Mouse (Mus musculus): ENCODE measurements around the gene Tuba1b. TPM values are rescaled to one million over a fixed set of nuclear protein-coding genes. Genes with fewer than 3 reads are reported as not detected.

Gene Tuba1b
- polyA plus RNA-seq, 2 experiments: 1,211 to 1,442 TPM

GRCm38 (mm10) chr15:98894746-98895634 is 39.4 kb downstream of the Tuba1b start:
- TF ChIP-seq CTCF (IDR thresholded peaks at IDR 0.05; ENCODE audit: low read depth) (no peak), EP300 (IDR thresholded peaks at IDR 0.05; ENCODE audit: low read depth) (no peak)
- Histone ChIP-seq H3K27me3 (ENCODE audit: control insufficient read depth, insufficient read depth, low read length) (peaks cover 70% of the 10 kb centered on the region), H3K9me3 (ENCODE audit: control insufficient read depth, low read length) (no peaks in the 10 kb centered on the region), H3K9ac (replicated peaks) (no peak overlapping the region), H3K4me3 (ENCODE audit: insufficient read depth in 1 of 2, low read depth in 2 of 2, low read length in 2 of 2) (peak overlapping the region in 1 of 2 experiments; percentile 53; a peak in 2 of 4 replicates), H3K27ac (no peak overlapping the region), H3K4me1 (replicated peaks; ENCODE audit: control insufficient read depth in 2 of 2, insufficient read depth in 2 of 2, low read length in 1 of 2) (peaks cover 7 to 21% of the 10 kb centered on the region in 2 experiments; a peak in 3 of 4 replicates), H3K36me3 (replicated peaks; ENCODE audit: control insufficient read depth, insufficient read depth, low read depth) (no peaks in the 10 kb centered on the region), H3K4me2 (ENCODE audit: low read depth) (peak overlapping the region; percentile 65)
- ATAC-seq (ENCODE audit: insufficient read depth) (no peak), DNase-seq (ENCODE audit: low read depth in 3 of 3, low spot score in 3 of 3) (no peak)
- WGBS (ENCODE audit: insufficient replicate concordance): 5% methylated on average over 38 of the region's 38 CpGs

GRCm38 (mm10) chr15:98893940-98894745 is 40.2 kb downstream of the Tuba1b start, which contains the start of gene Rhebl1:
Gene Rhebl1, minus strand, starts transcription at chr15:98894540.
- no peaks in the 10 kb centered on the region for H3K36me3 ChIP-seq (replicated peaks; ENCODE audit: control insufficient read depth, insufficient read depth, low read depth)
- H3K27me3 ChIP-seq (ENCODE audit: control insufficient read depth, insufficient read depth, low read length): peaks cover 64% of the 10 kb centered on the region
- under 1% methylated on average over 77 of the region's 77 CpGs for WGBS (ENCODE audit: insufficient replicate concordance)
- H3K27ac ChIP-seq: no peak within 1 kb of the TSS
- H3K9me3 ChIP-seq (ENCODE audit: control insufficient read depth, low read length): no peaks in the 10 kb centered on the region
- ATAC-seq (ENCODE audit: insufficient read depth): no peak
- DNase-seq (ENCODE audit: low read depth in 3 of 3, low spot score in 3 of 3): no peak
- peak within 1 kb of the TSS; percentile 16 to 53 for H3K4me3 ChIP-seq (ENCODE audit: insufficient read depth in 1 of 2, low read depth in 2 of 2, low read length in 2 of 2)
- H3K4me2 ChIP-seq (ENCODE audit: low read depth): peak within 1 kb of the TSS; percentile 65
- TF ChIP-seq EP300 (IDR thresholded peaks at IDR 0.05; ENCODE audit: low read depth) (no peak), CTCF (IDR thresholded peaks at IDR 0.05; ENCODE audit: low read depth) (no peak)
- peaks cover 7 to 21% of the 10 kb centered on the region in 2 experiments; a peak in 3 of 4 replicates for H3K4me1 ChIP-seq (replicated peaks; ENCODE audit: control insufficient read depth in 2 of 2, insufficient read depth in 2 of 2, low read length in 1 of 2)
- H3K9ac ChIP-seq (replicated peaks): no peak within 1 kb of the TSS

- no peak for DNase-seq (ENCODE audit: low read depth in 3 of 3, low spot score in 3 of 3)
- no peak overlapping the region for H3K4me2 ChIP-seq (ENCODE audit: low read depth)
- no peaks in the 10 kb centered on the region for H3K9me3 ChIP-seq (ENCODE audit: control insufficient read depth, low read length)
- no peak for TF ChIP-seq EP300 (IDR thresholded peaks at IDR 0.05; ENCODE audit: low read depth)
- TF ChIP-seq CTCF (IDR thresholded peaks at IDR 0.05; ENCODE audit: low read depth): no peak
- no peak overlapping the region for H3K4me3 ChIP-seq (ENCODE audit: insufficient read depth in 1 of 2, low read depth in 2 of 2, low read length in 2 of 2)
- H3K36me3 ChIP-seq (replicated peaks; ENCODE audit: control insufficient read depth, insufficient read depth, low read depth): no peaks in the 10 kb centered on the region
- H3K9ac ChIP-seq (replicated peaks): no peak overlapping the region
- 55% methylated on average over 4 of the region's 4 CpGs for WGBS (ENCODE audit: insufficient replicate concordance)
- no peak overlapping the region for H3K27ac ChIP-seq
- ATAC-seq (ENCODE audit: insufficient read depth): no peak
- peaks cover 7 to 21% of the 10 kb centered on the region in 2 experiments; a peak in 3 of 4 replicates for H3K4me1 ChIP-seq (replicated peaks; ENCODE audit: control insufficient read depth in 2 of 2, insufficient read depth in 2 of 2, low read length in 1 of 2)
- peaks cover 53% of the 10 kb centered on the region for H3K27me3 ChIP-seq (ENCODE audit: control insufficient read depth, insufficient read depth, low read length)
Measured at GRCm38 (mm10) chr15:98893036-98893435, 41.3 kb downstream of the Tuba1b start.

- Histone ChIP-seq H3K27me3 (ENCODE audit: control insufficient read depth, insufficient read depth, low read length) (peaks cover 43% of the 10 kb centered on the region), H3K4me2 (ENCODE audit: low read depth) (peak overlapping the region; percentile 47), H3K9me3 (ENCODE audit: control insufficient read depth, low read length) (no peaks in the 10 kb centered on the region), H3K9ac (replicated peaks) (no peak overlapping the region; the same call in 1 of the 2 replicates), H3K27ac (no peak overlapping the region), H3K36me3 (replicated peaks; ENCODE audit: control insufficient read depth, insufficient read depth, low read depth) (no peaks in the 10 kb centered on the region), H3K4me1 (replicated peaks; ENCODE audit: control insufficient read depth in 2 of 2, insufficient read depth in 2 of 2, low read length in 1 of 2) (peaks cover 7 to 21% of the 10 kb centered on the region in 2 experiments; a peak in 3 of 4 replicates), H3K4me3 (ENCODE audit: insufficient read depth in 1 of 2, low read depth in 2 of 2, low read length in 2 of 2) (no peak overlapping the region)
- ATAC-seq (ENCODE audit: insufficient read depth): peak; percentile 54
- peak in 1 of 3 experiments; percentile 53 for DNase-seq (ENCODE audit: low read depth in 3 of 3, low spot score in 3 of 3)
- 0 out of 2 replicates have a peak, but pooled peaks have one; percentile 23 for TF ChIP-seq EP300 (IDR thresholded peaks at IDR 0.05; ENCODE audit: low read depth)
- TF ChIP-seq CTCF (IDR thresholded peaks at IDR 0.05; ENCODE audit: low read depth): peak; percentile 90
- 6% methylated on average over 6 of the region's 6 CpGs for WGBS (ENCODE audit: insufficient replicate concordance)
Measured at GRCm38 (mm10) chr15:98891907-98892606, 42.3 kb downstream of the Tuba1b start.
